Mouse (Mus musculus): ENCODE measurements at regions not wholly inside any gene's neighbourhood (a gene's known extent, or its start where the extent isn't known, plus 50 kb on each side); places are given as distances from the start of the nearest gene placed in this dataset.

DNA sequence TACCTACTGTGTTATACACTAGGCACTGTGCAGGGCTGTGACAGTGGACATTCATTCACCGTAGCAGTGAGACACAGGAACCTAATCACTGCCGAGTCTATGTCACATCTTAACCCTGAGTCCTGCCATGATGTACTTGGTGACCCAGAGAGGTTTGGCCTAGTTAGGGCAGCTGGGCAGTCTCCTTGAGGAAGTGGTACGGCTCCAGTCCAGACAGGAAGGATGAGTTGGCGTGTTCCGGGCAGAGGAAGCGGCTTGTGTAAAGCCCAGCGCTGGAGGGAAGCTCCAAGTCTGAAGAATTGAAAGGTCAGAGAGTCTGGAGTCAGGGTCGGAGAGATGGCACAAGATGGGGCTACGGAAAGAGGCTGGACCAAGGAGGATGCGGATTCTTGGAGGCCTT lies 99.4 kb upstream of the Smim15 start:
- DNase-seq (ENCODE audit: low spot score) = no peak

DNA sequence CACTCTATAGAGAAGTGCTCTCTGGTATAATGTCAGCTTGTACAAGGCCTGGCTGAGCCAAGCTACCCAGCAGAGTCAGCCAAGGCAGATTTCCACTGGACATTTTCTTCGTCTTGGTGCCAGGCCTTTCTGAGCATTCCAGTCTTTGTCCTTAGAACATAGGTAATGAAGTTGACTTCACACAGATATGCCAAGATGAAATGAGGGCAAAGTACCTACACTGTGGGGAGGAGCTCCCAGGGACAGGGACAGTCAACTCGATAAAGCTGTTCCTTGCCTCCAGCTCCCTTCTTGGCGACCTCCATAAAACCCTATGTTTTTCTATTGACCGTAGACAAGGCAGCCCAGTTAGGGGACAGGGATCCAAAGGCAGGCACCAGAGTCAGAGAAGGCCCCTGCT lies 101.3 kb upstream of the Smim15 start:
- no peak for DNase-seq (ENCODE audit: low spot score)

DNA sequence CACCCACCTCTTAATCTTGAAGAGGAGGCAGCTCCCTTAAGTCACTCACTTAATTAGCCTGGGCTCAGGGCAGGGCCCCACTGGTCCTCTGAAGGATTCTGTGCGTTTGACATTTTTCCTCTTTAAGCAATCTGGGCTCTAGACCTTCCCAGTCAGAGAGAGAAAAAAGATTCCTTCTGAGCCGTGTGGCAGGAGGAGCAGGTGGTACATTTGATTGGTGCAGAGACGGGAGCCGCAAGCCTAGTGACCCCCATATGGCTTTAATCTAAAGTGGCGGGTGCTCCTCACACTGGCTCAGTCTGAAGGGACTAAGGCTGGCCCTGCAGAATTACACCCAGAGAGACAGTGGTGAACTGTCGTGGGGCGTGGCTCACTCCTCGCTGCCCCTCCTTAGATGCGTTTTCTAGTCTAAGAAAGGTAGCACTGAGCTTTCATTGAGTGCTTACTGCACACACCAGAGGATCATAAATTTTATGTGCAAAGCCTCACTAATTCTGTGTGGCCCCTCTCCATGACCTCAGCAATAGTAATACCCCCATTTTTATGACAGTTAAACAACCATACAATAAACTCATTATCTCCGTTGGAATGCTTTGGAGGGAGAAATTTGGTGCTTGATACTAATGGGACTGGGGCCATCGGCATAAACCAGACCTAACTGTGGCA lies 101.8 kb upstream of the Smim15 start:
- DNase-seq (ENCODE audit: low spot score) = no peak

DNA sequence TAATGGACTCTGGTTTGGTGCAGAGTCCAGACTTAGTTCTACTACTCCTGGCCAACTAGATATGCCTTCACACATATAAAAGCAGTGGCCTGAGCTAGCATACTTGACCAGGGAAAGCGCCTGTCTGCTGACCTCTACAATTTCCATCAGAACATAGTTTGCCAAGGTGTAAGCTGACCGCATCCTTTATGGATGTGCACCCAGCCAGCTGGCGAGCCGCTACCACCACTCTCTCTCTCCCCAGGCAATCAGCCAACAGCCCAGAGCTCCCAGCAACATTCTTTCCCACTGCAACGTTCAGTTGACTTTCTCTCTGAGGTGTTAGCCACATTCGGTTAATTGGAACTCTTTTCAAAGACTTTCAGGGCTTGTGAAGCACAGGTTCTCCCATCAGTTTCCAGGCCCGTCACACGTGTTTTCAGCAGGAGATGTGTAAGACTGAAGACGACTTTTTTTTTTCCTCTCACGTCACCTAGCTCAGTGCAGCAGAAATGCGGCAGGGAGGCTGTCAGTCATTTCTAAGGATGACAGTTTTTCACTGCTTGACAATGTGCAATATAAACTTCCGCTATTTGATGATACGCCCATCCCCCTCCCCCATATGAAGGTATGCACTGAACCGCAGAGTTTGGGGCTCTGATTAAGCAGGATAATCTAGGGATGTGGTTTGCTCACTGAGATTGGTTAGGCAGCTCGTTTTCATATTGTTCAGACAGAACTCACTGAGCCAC lies 104.2 kb upstream of the Smim15 start:
- DNase-seq (ENCODE audit: low spot score) = no peak

DNA sequence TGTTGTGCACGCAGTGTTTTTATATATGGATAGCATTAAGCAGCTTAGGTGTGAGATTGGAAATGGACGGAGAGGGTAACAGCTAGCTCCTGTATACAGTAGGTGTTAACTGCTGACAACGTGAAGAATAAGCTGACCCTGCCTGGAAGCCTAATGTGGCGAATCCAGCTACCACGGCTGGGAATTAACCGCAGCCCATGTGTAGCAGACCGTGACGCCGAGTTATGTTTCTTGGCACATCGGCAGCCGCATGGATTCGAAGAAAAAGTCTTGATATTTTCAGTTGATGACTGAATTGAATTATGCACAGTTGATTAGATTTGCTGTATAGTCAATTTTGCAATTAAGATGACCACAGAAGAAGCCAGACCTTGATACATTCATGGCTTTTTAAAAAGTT lies 108.6 kb upstream of the Smim15 start:
- DNase-seq (ENCODE audit: low spot score) = no peak

DNA sequence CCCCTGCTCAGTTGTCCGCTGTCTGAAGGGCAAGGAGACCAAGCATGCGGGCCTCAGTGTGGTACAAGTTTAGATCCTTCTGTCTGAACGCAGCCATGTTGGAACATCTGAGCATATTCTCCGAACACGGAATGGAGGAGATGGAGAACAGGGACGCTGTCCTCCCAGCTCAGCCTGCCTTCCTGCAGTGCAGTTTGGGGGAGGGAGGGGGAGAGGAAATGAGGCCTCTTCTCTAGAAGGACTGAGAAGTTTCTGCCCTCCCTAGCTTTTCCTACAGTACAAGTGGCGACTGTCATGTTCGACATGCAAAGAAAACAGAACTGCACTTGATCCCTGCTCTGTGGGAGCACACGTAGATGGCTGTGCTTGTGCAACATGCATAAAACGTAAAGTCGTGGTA lies 109.6 kb upstream of the Smim15 start:
- no peak for DNase-seq (ENCODE audit: low spot score)

DNA sequence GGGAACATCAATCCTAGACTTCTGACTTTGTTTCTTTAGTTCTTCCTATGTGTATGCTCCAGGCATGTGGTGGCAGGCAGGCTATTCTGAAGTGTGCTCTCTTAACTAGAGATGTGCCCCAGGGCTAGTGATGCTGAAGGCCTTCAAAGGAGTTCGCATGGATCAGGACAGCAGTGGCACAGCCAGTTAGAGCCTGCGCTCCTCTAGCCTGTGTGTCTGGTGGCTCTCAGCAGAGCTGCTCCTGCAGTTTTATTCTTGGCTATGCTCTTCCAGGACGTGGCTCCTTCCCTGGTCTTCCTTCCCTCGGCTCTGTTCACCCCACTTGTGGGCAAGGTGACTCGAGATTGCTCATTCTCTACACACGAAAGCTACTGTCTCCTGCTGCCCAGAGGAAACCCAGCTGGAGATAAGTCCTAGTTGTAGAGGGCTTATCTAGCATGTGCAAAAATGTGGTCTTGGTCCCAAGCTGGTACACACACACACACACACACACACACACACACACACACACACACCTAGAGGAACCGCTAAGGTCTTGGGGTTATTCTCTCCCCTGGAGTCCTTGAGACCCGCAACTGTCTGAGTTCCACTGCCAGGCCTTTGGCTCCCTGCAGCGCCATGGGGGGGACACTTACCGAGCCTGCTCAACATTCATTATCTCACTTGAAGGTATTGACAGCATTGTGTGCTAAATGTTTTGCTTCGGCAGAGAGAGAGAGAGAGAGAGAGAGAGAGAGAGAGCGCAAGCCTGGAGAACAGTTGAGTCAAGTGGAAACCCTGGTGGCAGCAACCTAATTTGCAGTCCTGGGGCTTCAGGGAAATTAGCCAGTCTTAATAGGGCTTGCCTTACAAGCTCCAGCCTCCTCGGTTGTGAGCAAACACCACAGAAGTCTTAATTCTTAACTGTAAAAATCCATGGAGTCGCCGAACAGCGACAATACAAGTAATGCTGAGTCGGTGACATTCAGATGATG lies 110.4 kb upstream of the Smim15 start:
- DNase-seq (ENCODE audit: low spot score) = no peak

DNA sequence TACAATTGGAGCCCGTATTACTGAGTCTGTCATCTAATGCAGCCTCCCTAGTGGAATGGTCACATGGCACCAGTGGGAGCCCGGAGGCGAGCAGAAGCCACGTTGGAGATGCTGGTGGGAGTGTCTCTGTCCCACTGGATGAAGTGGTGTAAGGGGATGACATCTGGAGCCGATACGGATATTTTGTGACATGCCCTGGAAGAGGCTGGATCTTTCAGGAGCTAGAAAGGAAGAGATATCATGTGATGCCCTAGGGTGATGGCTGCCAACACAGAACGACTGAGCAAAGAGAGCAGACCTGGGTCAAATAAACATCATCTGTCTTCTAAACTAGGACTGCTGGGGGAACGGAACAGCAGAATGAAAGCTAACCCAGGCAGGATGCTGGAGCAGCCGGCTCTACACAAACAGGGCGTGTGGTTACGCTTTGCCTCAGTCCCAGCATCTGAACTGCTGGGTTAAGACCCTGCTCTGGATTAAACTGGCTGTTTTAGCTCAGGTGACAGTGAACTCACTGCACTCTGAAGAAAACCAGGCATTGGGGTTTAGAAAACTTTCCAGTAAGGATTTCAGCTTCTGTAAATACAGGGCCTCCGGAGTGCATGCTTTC lies 111.7 kb upstream of the Smim15 start:
- DNase-seq (ENCODE audit: low spot score) = no peak

DNA sequence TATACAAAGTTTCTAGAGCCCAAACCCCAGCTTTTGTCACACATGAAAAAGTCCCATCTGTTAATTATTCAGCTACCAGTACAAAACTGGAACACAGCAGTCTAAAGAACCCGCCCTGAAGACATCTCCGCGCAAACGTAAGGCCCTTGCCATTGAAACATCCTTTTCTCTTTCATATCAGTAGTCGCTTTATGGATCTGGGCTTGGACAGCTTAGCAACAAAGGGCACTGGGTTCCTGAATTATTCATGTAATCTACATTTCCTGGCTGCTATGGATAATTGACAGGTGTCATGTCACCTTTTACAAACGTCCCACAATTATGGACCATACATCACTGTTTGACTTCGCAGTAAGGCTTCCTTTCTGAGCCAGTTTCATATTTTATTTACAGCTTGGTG lies 113.0 kb upstream of the Smim15 start:
- DNase-seq (ENCODE audit: low spot score) = no peak

DNA sequence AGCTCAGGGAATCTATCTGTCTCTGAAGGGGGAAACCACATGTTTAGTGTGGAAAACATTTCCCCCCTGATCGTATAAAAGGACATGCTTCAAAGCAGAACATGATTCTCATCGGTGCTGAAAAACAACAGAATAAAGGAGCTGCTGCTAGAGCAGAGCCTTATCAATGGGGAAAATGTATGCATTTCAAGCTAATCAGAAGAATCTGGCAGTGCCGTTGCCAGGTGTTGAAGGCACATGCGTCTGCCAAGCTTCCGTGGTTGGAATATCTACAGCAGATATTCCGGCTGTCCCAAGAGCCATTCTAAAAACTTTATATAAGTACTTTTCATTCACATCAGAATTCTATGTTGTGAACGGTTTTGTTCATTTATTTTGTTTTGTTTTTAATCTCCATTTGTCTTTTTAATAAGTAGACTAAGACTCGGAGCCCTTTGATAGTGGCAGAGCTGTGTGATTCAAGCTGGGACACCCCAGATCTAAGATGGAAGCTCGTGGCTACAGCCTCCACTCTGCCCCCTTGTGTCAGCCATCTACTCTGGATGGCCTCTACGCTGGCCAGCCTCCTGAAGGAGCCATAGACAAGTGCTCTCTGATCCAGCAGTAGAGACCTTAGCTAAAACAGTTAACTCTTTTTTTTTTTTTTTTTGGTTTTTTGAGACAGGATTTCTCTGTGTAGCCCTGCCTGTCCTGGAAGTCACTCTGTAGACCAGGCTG lies 116.6 kb upstream of the Smim15 start:
- no peak for DNase-seq (ENCODE audit: low spot score)

DNA sequence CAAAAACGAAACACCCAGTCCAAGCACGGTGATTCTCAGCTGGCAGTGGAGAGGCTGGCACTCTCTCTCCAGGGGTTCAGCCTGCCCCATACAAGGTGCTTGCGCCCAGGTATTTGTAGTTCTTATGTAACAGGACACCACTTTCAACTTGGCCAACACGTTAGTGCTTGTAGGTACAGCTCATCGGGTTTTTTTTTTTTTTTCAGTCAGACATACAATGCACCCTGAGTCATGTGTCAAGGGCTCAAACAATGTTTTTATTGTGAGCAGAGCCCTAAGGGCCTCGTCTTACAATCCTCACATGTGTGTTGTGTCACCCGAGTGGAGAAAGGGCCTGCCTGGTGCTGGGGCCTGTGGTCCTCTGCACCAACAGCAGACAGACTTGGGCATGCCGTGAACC lies 118.8 kb upstream of the Smim15 start:
- DNase-seq (ENCODE audit: low spot score) = no peak

DNA sequence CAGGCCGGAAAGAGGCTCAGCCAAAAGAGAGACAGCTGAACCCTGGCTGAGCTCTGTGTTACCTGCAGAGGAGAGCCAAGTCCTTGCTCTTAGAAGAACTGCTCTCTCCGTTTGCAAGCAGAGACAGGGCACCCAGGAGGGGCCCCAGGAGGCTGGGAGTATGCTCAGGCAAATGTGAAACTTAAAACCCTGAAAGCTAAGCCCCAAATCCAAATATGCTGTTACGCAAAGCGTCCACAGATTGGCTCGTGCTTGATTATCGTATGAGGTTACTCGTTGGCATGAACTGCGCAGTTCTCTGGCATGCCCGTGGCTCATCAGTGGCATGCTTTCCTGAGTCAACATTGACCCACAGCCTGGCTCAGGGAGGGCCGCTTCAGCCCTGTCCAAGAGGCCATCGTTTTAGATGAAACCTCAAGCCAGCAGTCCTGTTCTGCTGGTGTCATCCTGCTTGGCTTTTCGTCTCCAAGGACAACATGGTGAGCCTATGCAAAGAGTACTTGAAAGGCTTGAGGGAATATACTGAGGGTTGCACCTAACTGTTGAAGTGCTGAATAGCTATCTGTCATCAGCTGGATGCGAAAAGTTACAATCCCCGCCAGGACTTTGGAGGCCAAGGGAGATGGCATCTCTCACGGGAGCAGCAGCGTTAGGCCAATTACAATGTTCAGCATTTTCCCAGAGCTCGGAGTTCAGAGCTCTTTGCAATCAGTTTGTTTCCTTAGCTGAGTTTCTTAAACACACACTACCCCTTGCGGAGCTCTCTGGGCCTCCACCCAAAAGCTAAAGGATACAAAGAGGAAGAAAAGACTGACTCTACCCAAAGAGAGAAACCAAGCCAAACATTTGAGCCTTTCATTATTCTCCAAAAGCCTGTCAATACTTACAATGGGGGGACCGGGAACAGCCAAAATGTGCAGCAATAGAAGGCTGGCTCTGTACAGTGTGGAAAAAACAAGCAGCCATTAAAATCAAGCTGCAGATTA lies 120.8 kb upstream of the Smim15 start:
- DNase-seq (ENCODE audit: low spot score) = no peak

DNA sequence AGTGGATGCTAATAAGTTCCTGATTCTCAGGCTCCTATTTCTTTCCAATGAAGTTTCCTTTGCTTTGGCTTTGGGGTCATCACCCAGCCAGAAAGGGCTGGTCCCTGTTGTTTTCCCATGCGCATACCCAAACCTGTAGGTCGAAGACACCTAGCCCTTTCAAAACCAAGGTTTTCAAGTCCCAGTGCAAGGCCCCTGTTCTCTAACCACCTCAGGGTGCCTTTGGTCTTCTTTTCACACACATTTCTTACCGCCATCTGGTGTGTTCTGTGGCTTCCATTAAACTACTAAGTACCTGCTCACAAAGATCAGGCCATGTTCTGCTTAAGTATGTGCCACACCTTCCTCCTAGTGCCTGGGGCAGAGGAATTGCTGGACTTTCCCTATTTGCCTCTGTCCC lies 124.8 kb upstream of the Smim15 start:
- no peak for DNase-seq (ENCODE audit: low spot score)

DNA sequence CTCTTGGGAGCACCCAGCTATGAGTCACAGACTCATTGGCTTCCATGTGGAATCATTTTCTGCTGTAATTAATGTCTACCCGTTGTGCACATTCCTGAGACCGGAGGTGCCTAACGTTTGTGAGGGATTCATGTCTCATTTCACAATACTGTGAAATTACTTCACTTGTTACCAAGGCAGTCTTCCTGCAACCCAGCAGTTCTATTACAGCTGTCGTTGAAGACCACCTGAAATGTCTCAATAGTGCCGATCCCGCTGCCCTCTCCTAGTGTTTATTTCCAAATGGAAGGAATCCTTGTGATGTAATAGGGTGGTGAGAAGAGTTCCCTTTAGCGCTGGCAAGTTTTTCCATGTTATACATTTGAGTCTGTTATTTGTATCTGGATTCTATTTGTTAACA lies 125.8 kb upstream of the Smim15 start:
- DNase-seq (ENCODE audit: low spot score) = no peak

DNA sequence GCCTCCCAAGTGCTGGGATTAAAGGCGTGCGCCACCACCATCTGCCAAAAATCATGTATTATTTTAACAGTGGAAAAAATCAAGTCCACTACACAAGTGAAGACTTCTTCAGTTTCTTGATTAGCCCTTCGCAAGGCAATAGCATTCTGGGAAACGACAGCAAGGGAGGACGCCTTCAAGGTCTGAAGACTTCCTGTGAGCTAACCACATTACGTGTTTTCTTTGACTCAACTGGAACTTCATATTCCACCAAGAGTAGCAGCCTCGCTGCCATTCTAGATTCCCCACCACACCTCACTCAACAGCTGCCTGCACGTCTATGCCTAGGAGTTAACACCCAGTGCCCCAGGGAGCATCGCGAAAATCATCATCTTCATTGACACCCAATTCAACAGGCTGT lies 126.2 kb upstream of the Smim15 start:
- DNase-seq (ENCODE audit: low spot score) = no peak

DNA sequence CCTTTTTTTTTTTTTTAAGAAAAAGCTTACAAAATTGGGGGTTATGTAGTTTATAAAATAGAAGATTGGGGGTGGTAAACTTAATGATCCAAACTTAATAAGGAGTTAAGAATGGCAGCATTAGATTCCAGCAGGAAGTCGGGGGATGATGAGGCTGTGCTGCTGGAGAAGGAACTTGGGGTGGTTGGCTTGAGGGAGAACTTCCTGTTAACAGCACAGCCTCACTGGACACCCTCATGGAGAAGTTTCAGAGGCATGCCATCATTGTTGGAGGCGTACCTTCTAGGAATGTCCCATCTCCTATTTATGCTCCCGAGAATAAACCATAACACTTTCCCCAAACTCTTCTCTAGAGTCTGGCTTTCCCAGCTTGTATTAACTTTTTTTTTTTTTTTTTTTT lies 126.7 kb upstream of the Smim15 start:
- no peak for DNase-seq (ENCODE audit: low spot score)

DNA sequence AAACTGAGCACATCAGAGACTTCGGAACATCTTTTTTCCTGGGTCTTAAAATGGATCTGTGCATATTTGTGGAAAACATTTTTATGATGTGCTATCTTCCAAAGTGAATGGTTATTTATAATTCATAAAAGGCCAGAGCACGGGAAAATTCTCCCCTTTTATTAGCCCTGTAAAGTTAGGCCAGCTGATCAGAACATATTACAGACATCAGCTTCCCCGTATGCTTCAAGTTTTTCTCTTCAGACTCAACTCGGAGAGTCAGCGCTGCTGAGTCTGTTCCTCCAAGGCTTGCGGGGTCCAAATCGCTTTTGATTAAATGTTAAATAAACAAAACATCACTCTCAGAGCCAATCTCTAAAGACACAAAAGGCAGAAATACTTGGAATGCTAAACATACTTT lies 134.1 kb upstream of the Smim15 start:
- no peak for DNase-seq (ENCODE audit: low spot score)

DNA sequence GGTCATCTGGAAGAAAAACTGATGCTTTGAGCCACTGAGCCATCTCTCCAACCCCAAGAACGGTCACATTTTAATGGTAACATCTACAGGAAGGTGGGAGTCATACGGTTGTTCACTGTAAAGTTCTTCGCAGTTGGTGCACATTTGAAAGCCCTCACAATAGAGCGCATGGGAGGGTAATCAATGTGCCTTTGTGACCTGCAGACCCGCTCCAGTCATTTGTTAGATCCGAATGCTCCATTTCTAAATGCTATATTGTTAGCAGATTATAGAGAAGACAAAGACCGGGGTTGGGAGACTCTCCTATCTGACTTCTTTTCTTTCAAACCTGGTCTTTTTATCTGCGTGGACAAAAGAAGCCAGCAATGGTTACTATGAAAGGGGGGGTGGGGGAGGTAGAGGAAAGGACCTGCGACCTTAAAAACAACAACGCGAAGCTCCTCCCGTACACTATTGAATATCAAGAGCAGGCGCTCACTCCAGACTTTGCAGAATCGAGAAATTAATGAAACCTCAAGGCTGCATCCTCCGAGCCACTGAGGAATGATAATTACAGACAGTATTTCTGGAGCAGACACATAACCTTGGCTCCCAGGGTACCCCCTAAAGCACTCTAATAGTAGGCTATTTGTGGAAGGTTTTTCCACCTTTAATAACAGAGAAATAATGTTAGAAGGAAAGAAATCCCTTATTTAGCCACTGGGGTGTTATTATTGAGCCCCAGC lies 134.7 kb upstream of the Smim15 start:
- no peak for DNase-seq (ENCODE audit: low spot score)

DNA sequence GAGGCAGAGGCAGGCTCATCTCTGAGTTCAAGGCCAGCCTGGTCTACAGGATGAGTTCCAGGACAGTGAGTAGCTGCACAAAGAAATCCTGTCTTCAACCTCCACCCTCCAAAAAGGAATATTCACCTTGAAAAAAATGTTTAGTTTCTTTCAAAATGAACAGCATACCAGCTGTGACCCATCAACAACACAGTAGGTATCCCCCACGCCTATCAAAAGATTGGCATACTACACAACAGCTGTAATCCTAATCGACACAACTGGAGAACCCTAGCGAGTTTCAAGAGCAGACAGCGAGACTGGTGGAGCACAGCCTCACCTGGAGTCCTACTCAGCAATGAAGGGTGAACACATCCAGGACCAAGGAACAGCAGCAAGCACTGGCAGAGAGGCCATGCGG lies 136.3 kb upstream of the Smim15 start:
- no peak for DNase-seq (ENCODE audit: low spot score)

DNA sequence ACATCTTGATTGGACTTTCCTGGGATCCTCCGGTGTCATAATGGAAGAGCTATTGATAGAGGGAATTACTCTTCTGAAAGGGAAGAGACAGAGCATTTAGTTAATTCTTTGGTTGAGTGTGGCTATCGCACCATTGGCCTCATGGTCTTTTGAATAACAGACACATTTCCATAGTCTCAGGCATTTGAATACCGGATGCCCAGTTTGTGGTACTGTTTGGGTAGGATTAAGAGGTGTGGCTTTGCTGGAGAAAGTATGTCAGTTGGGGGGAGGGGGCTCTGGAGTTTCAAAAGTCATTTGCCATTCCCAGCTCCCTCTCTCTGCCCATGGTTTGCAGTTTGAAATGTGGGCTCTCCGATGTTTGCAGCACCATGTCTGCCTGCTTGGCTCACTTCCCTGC lies 139.4 kb upstream of the Smim15 start:
- DNase-seq (ENCODE audit: low spot score) = no peak

Data from urinary bladder, postnatal 10 days (tissue).